ENCODE assay signal across 9 mouse cellular contexts in genomic region chr4:123237386-123238266, GRCm38 (mm10). TPM values are rescaled to one million over a fixed set of nuclear protein-coding genes. Genes with fewer than 3 reads are reported as not detected.
DNase-seq lines count a peak whose midpoint lies in the region; ATAC-seq and TF ChIP-seq lines count a peak whose summit lies in the region.
"Had no signal": no experiment of that assay in that cellular context is flagged by ENCODE, and none has a peak within 500 bp of the region (broad histone marks: within the 10 kb centered on the region; RNA-seq: fewer than 3 reads in every experiment).

No protein-coding gene starts in this region.

- H3K27ac ChIP-seq in brown adipose tissue, adult 24 weeks (replicated peaks; ENCODE audit: low read depth, low read length): peak overlapping the region; percentile 75
- peak overlapping the region; percentile 74 for H3K27ac ChIP-seq in heart, postnatal 0 days (ENCODE audit: low read depth)
- H3K27ac ChIP-seq in lung, embryonic 16.5 days (ENCODE audit: low read length): peak overlapping the region; percentile 37
- H3K27ac ChIP-seq in midbrain, embryonic 11.5 days (ENCODE audit: low read depth, low read length): no peak overlapping the region
- H3K27ac ChIP-seq in midbrain, embryonic 15.5 days: no peak overlapping the region
- H3K27ac ChIP-seq in hindbrain, embryonic 13.5 days: no peak overlapping the region
- H3K27ac ChIP-seq: embryonic facial prominence, embryonic 15.5 days had no signal

- 69% methylated on average over 6 of the region's 6 CpGs for WGBS in heart, postnatal 0 days
- 41% methylated on average over 6 of the region's 6 CpGs for WGBS in lung, embryonic 16.5 days
- WGBS in midbrain, embryonic 11.5 days: 58% methylated on average over 6 of the region's 6 CpGs
- WGBS in midbrain, embryonic 15.5 days: 64% methylated on average over 6 of the region's 6 CpGs
- WGBS in hindbrain, embryonic 13.5 days: 60% methylated on average over 6 of the region's 6 CpGs

- TF ChIP-seq CTCF in heart, postnatal 0 days (IDR thresholded peaks at IDR 0.05; ENCODE audit: low read depth): no peak

- H3K9ac ChIP-seq in heart, postnatal 0 days (replicated peaks; ENCODE audit: low read depth, low read length): no peak overlapping the region
- H3K9ac ChIP-seq in lung, embryonic 16.5 days (ENCODE audit: low read length): no peak overlapping the region
- H3K9ac ChIP-seq in midbrain, embryonic 11.5 days (ENCODE audit: low read length): no peak overlapping the region
- no peak overlapping the region for H3K9ac ChIP-seq in midbrain, embryonic 15.5 days
- H3K9ac ChIP-seq in hindbrain, embryonic 13.5 days: no peak overlapping the region
- H3K9ac ChIP-seq: embryonic facial prominence, embryonic 15.5 days had no signal

- H3K27me3 ChIP-seq in heart, postnatal 0 days (ENCODE audit: control insufficient read depth, insufficient read depth, low read length): peaks cover 10% of the 10 kb centered on the region; the same call in 1 of the 2 replicates
- H3K27me3 ChIP-seq in lung, embryonic 16.5 days (ENCODE audit: control insufficient read depth, insufficient read depth, low read depth, low read length): peaks cover 36% of the 10 kb centered on the region
- H3K27me3 ChIP-seq in midbrain, embryonic 11.5 days (ENCODE audit: control insufficient read depth, insufficient read depth, low read length): peaks cover 35% of the 10 kb centered on the region
- H3K27me3 ChIP-seq in midbrain, embryonic 15.5 days (replicated peaks): peaks cover 45% of the 10 kb centered on the region
- peaks cover 69% of the 10 kb centered on the region for H3K27me3 ChIP-seq in hindbrain, embryonic 13.5 days

- TF ChIP-seq EP300 in heart, postnatal 0 days (IDR thresholded peaks at IDR 0.05; ENCODE audit: low read depth): 0 out of 2 replicates have a peak, but pooled peaks have one; percentile 22

- H3K4me1 ChIP-seq in brown adipose tissue, adult 24 weeks (ENCODE audit: control insufficient read depth, insufficient read depth, insufficient read length, low read length): peaks cover 24% of the 10 kb centered on the region
- peaks cover 26% of the 10 kb centered on the region for H3K4me1 ChIP-seq in heart, postnatal 0 days (ENCODE audit: control insufficient read depth, insufficient read depth)
- peaks cover 26% of the 10 kb centered on the region for H3K4me1 ChIP-seq in lung, embryonic 16.5 days (replicated peaks; ENCODE audit: control insufficient read depth, insufficient read depth, low read length)
- H3K4me1 ChIP-seq in midbrain, embryonic 11.5 days (ENCODE audit: control insufficient read depth, insufficient read depth, low read length): peaks cover 11% of the 10 kb centered on the region
- H3K4me1 ChIP-seq in midbrain, embryonic 15.5 days: peaks cover 11% of the 10 kb centered on the region
- peaks cover 23% of the 10 kb centered on the region for H3K4me1 ChIP-seq in hindbrain, embryonic 13.5 days (replicated peaks)

- peak; percentile 31 for ATAC-seq in heart, postnatal 0 days (ENCODE audit: insufficient read depth, low read depth)
- ATAC-seq in lung, embryonic 16.5 days (ENCODE audit: low read depth): peak; percentile 24; the same call in 1 of the 2 replicates
- ATAC-seq in midbrain, embryonic 11.5 days (ENCODE audit: low FRiP score): no peak
- no peak for ATAC-seq in midbrain, embryonic 15.5 days (replicated peaks)
- ATAC-seq in hindbrain, embryonic 13.5 days (ENCODE audit: low FRiP score): no peak

- DNase-seq in adrenal gland, postnatal 10 days: peak; percentile 58
- DNase-seq in adrenal gland, postnatal 36 days: no peak
- DNase-seq in heart, postnatal 0 days (ENCODE audit: low spot score): peak; percentile 62
- DNase-seq in midbrain, embryonic 11.5 days (ENCODE audit: low spot score, missing footprints): no peak

- peak overlapping the region; percentile 14; the same call in 1 of the 2 replicates for H3K4me2 ChIP-seq in heart, postnatal 0 days (ENCODE audit: low read depth, low read length)
- peak overlapping the region; percentile 6; the same call in 1 of the 2 replicates for H3K4me2 ChIP-seq in lung, embryonic 16.5 days (ENCODE audit: low read depth, low read length)
- no peak overlapping the region for H3K4me2 ChIP-seq in midbrain, embryonic 11.5 days
- H3K4me2 ChIP-seq in midbrain, embryonic 15.5 days: no peak overlapping the region
- no peak overlapping the region for H3K4me2 ChIP-seq in hindbrain, embryonic 13.5 days

- no peaks in the 10 kb centered on the region for H3K9me3 ChIP-seq in heart, postnatal 0 days (replicated peaks; ENCODE audit: control insufficient read depth, low read length)
- H3K9me3 ChIP-seq in lung, embryonic 16.5 days (ENCODE audit: control insufficient read depth, low read length): no peaks in the 10 kb centered on the region
- no peaks in the 10 kb centered on the region for H3K9me3 ChIP-seq in midbrain, embryonic 11.5 days (ENCODE audit: control insufficient read depth, low read length)
- H3K9me3 ChIP-seq in midbrain, embryonic 15.5 days: no peaks in the 10 kb centered on the region
- H3K9me3 ChIP-seq in hindbrain, embryonic 13.5 days: no peaks in the 10 kb centered on the region
- H3K9me3 ChIP-seq: embryonic facial prominence, embryonic 15.5 days had no signal

- no peak overlapping the region for H3K4me3 ChIP-seq in brown adipose tissue, adult 24 weeks (ENCODE audit: insufficient read depth, low read depth, low read length)
- no peak overlapping the region for H3K4me3 ChIP-seq in heart, postnatal 0 days (ENCODE audit: low read depth, low read length)
- 0 out of 2 replicates have a peak overlapping the region, but pooled peaks have one; percentile 2 for H3K4me3 ChIP-seq in lung, embryonic 16.5 days (ENCODE audit: low read length)
- no peak overlapping the region for H3K4me3 ChIP-seq in midbrain, embryonic 11.5 days (ENCODE audit: low read depth, low read length)
- H3K4me3 ChIP-seq in midbrain, embryonic 15.5 days: no peak overlapping the region
- H3K4me3 ChIP-seq in hindbrain, embryonic 13.5 days: no peak overlapping the region
- H3K4me3 ChIP-seq: embryonic facial prominence, embryonic 15.5 days had no signal

- H3K36me3 ChIP-seq in heart, postnatal 0 days (replicated peaks; ENCODE audit: control insufficient read depth, insufficient read depth, low read length): no peaks in the 10 kb centered on the region
- H3K36me3 ChIP-seq in lung, embryonic 16.5 days (ENCODE audit: control insufficient read depth, insufficient read depth, low read length): no peaks in the 10 kb centered on the region
- H3K36me3 ChIP-seq in midbrain, embryonic 11.5 days (ENCODE audit: control insufficient read depth, insufficient read depth, low read length): no peaks in the 10 kb centered on the region
- H3K36me3 ChIP-seq in midbrain, embryonic 15.5 days (replicated peaks): no peaks in the 10 kb centered on the region
- H3K36me3 ChIP-seq in hindbrain, embryonic 13.5 days: no peaks in the 10 kb centered on the region
- H3K36me3 ChIP-seq: embryonic facial prominence, embryonic 15.5 days had no signal

RNA-seq across cellular contexts. Expression of gene Heyl, which starts 4.3 kb away (rescaled TPM):
- 10 to 100 TPM; 19.5 to 21.0 TPM for total RNA-seq in adrenal gland, postnatal 10 days (2021)
- 1 to 10 TPM; 6.2 to 8.6 TPM for total RNA-seq in adrenal gland, postnatal 36 days (2021)
- 8.3 and 8.9 TPM in 2 replicates for polyA plus RNA-seq in brown adipose tissue, adult 24 weeks (2012; ENCODE audit: insufficient read depth, insufficient read length, missing spikeins)
- 9.0 and 12.3 TPM in 2 replicates for total RNA-seq in heart, postnatal 0 days (2014; rRNA removed; ENCODE audit: low replicate concordance)
- polyA plus RNA-seq in heart, postnatal 0 days (2015; fragmentation: Nextera tagmentation; extraction: Ambion mirVana): 8.9 and 9.0 TPM in 2 replicates
- 26.2 and 31.8 TPM in 2 replicates for polyA plus RNA-seq in lung, embryonic 16.5 days (2015; fragmentation: Nextera tagmentation; extraction: Ambion mirVana)
- polyA plus RNA-seq in midbrain, embryonic 11.5 days (2014; fragmentation: Nextera tagmentation; extraction: Ambion mirVana): 6.8 and 7.7 TPM in 2 replicates
- 6.9 and 7.0 TPM in 2 replicates for polyA plus RNA-seq in midbrain, embryonic 15.5 days (2015; fragmentation: Nextera tagmentation; extraction: Ambion mirVana)
- polyA plus RNA-seq in hindbrain, embryonic 13.5 days (2015; fragmentation: Nextera tagmentation; extraction: Ambion mirVana): 8.0 and 8.8 TPM in 2 replicates

RNA-seq across cellular contexts. Expression of gene Pabpc4, which starts 24.5 kb away (rescaled TPM):
- 100 to 1,000 TPM; 102 to 143 TPM for total RNA-seq in adrenal gland, postnatal 10 days (2021)
- 100 to 1,000 TPM in 1 of 2 experiments, 10 to 100 TPM in 1; 98.0 to 113 TPM for total RNA-seq in adrenal gland, postnatal 36 days (2021)
- 45.5 and 52.1 TPM in 2 replicates for polyA plus RNA-seq in brown adipose tissue, adult 24 weeks (2012; ENCODE audit: insufficient read depth, insufficient read length, missing spikeins)
- 350 and 355 TPM in 2 replicates for total RNA-seq in heart, postnatal 0 days (2014; rRNA removed; ENCODE audit: low replicate concordance)
- 54.6 and 55.3 TPM in 2 replicates for polyA plus RNA-seq in heart, postnatal 0 days (2015; fragmentation: Nextera tagmentation; extraction: Ambion mirVana)
- 25.4 and 28.2 TPM in 2 replicates for polyA plus RNA-seq in lung, embryonic 16.5 days (2015; fragmentation: Nextera tagmentation; extraction: Ambion mirVana)
- 29.6 and 40.4 TPM in 2 replicates for polyA plus RNA-seq in midbrain, embryonic 11.5 days (2014; fragmentation: Nextera tagmentation; extraction: Ambion mirVana)
- 30.5 and 31.8 TPM in 2 replicates for polyA plus RNA-seq in midbrain, embryonic 15.5 days (2015; fragmentation: Nextera tagmentation; extraction: Ambion mirVana)
- 28.0 and 30.0 TPM in 2 replicates for polyA plus RNA-seq in hindbrain, embryonic 13.5 days (2015; fragmentation: Nextera tagmentation; extraction: Ambion mirVana)

RNA-seq across cellular contexts. Expression of gene Nt5c1a, which starts 36.3 kb away (rescaled TPM):
- total RNA-seq in adrenal gland, postnatal 10 days (2021): 10 to 100 TPM; 13.2 to 21.7 TPM
- 10 to 100 TPM; 44.9 to 55.3 TPM for total RNA-seq in adrenal gland, postnatal 36 days (2021)
- not detected in 2 replicates for polyA plus RNA-seq in brown adipose tissue, adult 24 weeks (2012; ENCODE audit: insufficient read depth, insufficient read length, missing spikeins)
- total RNA-seq in heart, postnatal 0 days (2014; rRNA removed; ENCODE audit: low replicate concordance): 3.4 and 14.6 TPM in 2 replicates
- polyA plus RNA-seq in heart, postnatal 0 days (2015; fragmentation: Nextera tagmentation; extraction: Ambion mirVana): 1.7 and 2.4 TPM in 2 replicates
- 0.18 TPM in 1 of 2 replicates, not detected in the other for polyA plus RNA-seq in lung, embryonic 16.5 days (2015; fragmentation: Nextera tagmentation; extraction: Ambion mirVana)
- not detected in 2 replicates for polyA plus RNA-seq in midbrain, embryonic 11.5 days (2014; fragmentation: Nextera tagmentation; extraction: Ambion mirVana)
- 0.32 TPM in 1 of 2 replicates, not detected in the other for polyA plus RNA-seq in midbrain, embryonic 15.5 days (2015; fragmentation: Nextera tagmentation; extraction: Ambion mirVana)
- not detected in 2 replicates for polyA plus RNA-seq in hindbrain, embryonic 13.5 days (2015; fragmentation: Nextera tagmentation; extraction: Ambion mirVana)
- polyA plus RNA-seq: embryonic facial prominence, embryonic 15.5 days had no signal

RNA-seq across cellular contexts. Expression of gene Hpcal4, which starts 54.6 kb away (rescaled TPM):
- total RNA-seq in adrenal gland, postnatal 10 days (2021): 1 to 10 TPM; 5.0 to 10.0 TPM
- 1 to 10 TPM; 4.0 to 4.2 TPM for total RNA-seq in adrenal gland, postnatal 36 days (2021)
- 0.83 and 2.0 TPM in 2 replicates for polyA plus RNA-seq in brown adipose tissue, adult 24 weeks (2012; ENCODE audit: insufficient read depth, insufficient read length, missing spikeins)
- total RNA-seq in heart, postnatal 0 days (2014; rRNA removed; ENCODE audit: low replicate concordance): 0.57 and 1.5 TPM in 2 replicates
- polyA plus RNA-seq in heart, postnatal 0 days (2015; fragmentation: Nextera tagmentation; extraction: Ambion mirVana): 0.40 and 0.41 TPM in 2 replicates
- polyA plus RNA-seq in lung, embryonic 16.5 days (2015; fragmentation: Nextera tagmentation; extraction: Ambion mirVana): 0.16 and 0.19 TPM in 2 replicates
- 0.38 and 0.94 TPM in 2 replicates for polyA plus RNA-seq in midbrain, embryonic 11.5 days (2014; fragmentation: Nextera tagmentation; extraction: Ambion mirVana)
- polyA plus RNA-seq in midbrain, embryonic 15.5 days (2015; fragmentation: Nextera tagmentation; extraction: Ambion mirVana): 48.0 and 52.8 TPM in 2 replicates
- 14.9 and 18.8 TPM in 2 replicates for polyA plus RNA-seq in hindbrain, embryonic 13.5 days (2015; fragmentation: Nextera tagmentation; extraction: Ambion mirVana)

Comparison
In these comparisons a context has a peak if more than half of its experiments do, and no peak if none do; other contexts are left out.
1. DNase-seq: peak in adrenal gland, postnatal 10 days (single experiment) and heart, postnatal 0 days (single experiment); none in adrenal gland, postnatal 36 days (0 of 2) and midbrain, embryonic 11.5 days (single experiment).
2. H3K27ac ChIP-seq: peak in brown adipose tissue, adult 24 weeks (single experiment), heart, postnatal 0 days (single experiment) and lung, embryonic 16.5 days (single experiment); none in midbrain, embryonic 11.5 days (single experiment), midbrain, embryonic 15.5 days (single experiment) and hindbrain, embryonic 13.5 days (single experiment).
3. ATAC-seq: peak in heart, postnatal 0 days (single experiment) and lung, embryonic 16.5 days (single experiment); none in midbrain, embryonic 11.5 days (single experiment), midbrain, embryonic 15.5 days (single experiment) and hindbrain, embryonic 13.5 days (single experiment).
4. H3K4me2 ChIP-seq: peak in heart, postnatal 0 days (single experiment) and lung, embryonic 16.5 days (single experiment); none in midbrain, embryonic 11.5 days (single experiment), midbrain, embryonic 15.5 days (single experiment) and hindbrain, embryonic 13.5 days (single experiment).